Mouse (Mus musculus) brain, embryonic 14.5 days (tissue): ENCODE measurements around the gene Gm12830.

Experiments used
- CTCF ChIP-seq: fragments of 200-500 bp; IDR thresholded peaks from 2 replicates; pipeline ENCODE4 v1.5.1; 2012; ENCODE audit warnings: inconsistent platforms, mild to moderate bottlenecking, moderate library complexity, borderline replicate concordance; ENCODE audit not compliant: insufficient read depth, insufficient read length; ENCODE audit errors: extremely low read depth
- POLR2A ChIP-seq: fragments of 200-500 bp; IDR thresholded peaks from 2 replicates; pipeline ENCODE4 v1.6.1; 2012; ENCODE audit warnings: mild to moderate bottlenecking, inconsistent platforms, borderline replicate concordance; ENCODE audit not compliant: poor library complexity, insufficient read depth, insufficient read length, severe bottlenecking; ENCODE audit errors: extremely low read depth

GRCm38 (mm10) chr4:114821567-114822192, at the start of gene Gm12830:
- TF ChIP-seq CTCF (no peak), POLR2A (no peak)
